Comparison of ENCODE assay signal across 13 mouse cellular contexts in the genomic region with DNA sequence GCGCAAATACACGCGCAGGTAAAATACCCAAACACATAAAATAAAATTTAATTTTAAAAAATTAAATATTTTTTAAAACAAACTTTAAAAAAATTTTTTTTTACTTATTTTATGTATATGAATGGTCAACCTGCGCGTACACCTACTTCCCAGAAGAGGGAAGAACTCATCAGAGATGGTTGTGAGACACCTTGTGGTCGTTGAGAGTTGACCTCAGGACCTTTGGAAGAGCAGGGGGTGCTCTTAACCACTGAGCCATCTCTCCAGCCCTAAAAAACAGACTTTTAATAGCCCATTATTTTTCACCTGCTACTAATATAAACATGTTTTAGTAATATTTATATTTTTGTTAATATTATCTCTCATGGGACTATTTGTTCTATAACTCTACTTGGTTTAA. TPM values are rescaled to one million over a fixed set of nuclear protein-coding genes. Genes with fewer than 3 reads are reported as not detected.
A peak's percentile ranks its signal among the peaks of the same experiment; 100 is the strongest.
DNase-seq lines count a peak whose midpoint lies in the region; ATAC-seq and TF ChIP-seq lines count a peak whose summit lies in the region.
"Had no signal": no experiment of that assay in that cellular context is flagged by ENCODE, and none has a peak within 500 bp of the region (broad histone marks: within the 10 kb centered on the region; RNA-seq: fewer than 3 reads in every experiment).

No protein-coding gene starts in this region.

- no peak for ATAC-seq in intestine, postnatal 0 days
- no peak for ATAC-seq in intestine, embryonic 15.5 days
- no peak for ATAC-seq in midbrain, embryonic 16.5 days

- whole genome bisulfite sequencing in intestine, postnatal 0 days: 55% methylated on average over 6 of the region's 6 CpGs
- WGBS in intestine, embryonic 15.5 days: 53% methylated on average over 6 of the region's 6 CpGs
- WGBS in embryonic facial prominence, embryonic 10.5 days: 17% methylated on average over 6 of the region's 6 CpGs
- 28% methylated on average over 6 of the region's 6 CpGs for WGBS in midbrain, embryonic 16.5 days

- H3K4me3 ChIP-seq in intestine, postnatal 0 days (ENCODE audit: low read depth, low read length): no peak overlapping the region
- no peak overlapping the region for H3K4me3 ChIP-seq in intestine, embryonic 15.5 days (replicated peaks)
- peak overlapping the region; percentile 43; the same call in 1 of the 2 replicates for H3K4me3 ChIP-seq in ES-Bruce4 (ENCODE audit: low read depth, low read length)
- peak overlapping the region; percentile 58 for H3K4me3 ChIP-seq in embryonic facial prominence, embryonic 10.5 days
- no peak overlapping the region for H3K4me3 ChIP-seq in midbrain, embryonic 16.5 days (ENCODE audit: low read depth, low read length)

- H3K9me3 ChIP-seq in intestine, postnatal 0 days (ENCODE audit: control insufficient read depth): no peaks in the 10 kb centered on the region
- no peaks in the 10 kb centered on the region for H3K9me3 ChIP-seq in intestine, embryonic 15.5 days
- H3K9me3 ChIP-seq in ES-Bruce4 (replicated peaks; ENCODE audit: control insufficient read depth, insufficient read depth, low read length, poor library complexity, severe bottlenecking): no peaks in the 10 kb centered on the region
- no peaks in the 10 kb centered on the region for H3K9me3 ChIP-seq in embryonic facial prominence, embryonic 10.5 days
- H3K9me3 ChIP-seq in midbrain, embryonic 16.5 days (replicated peaks; ENCODE audit: control insufficient read depth, low read length, poor library complexity, severe bottlenecking): no peaks in the 10 kb centered on the region
- H3K9me3 ChIP-seq: limb, embryonic 15.5 days had no signal

- H3K4me1 ChIP-seq in intestine, postnatal 0 days (replicated peaks; ENCODE audit: control insufficient read depth, insufficient read depth, low read length): no peaks in the 10 kb centered on the region
- peaks cover 10% of the 10 kb centered on the region for H3K4me1 ChIP-seq in intestine, embryonic 15.5 days (replicated peaks)
- no peaks in the 10 kb centered on the region for H3K4me1 ChIP-seq in ES-Bruce4 (ENCODE audit: control insufficient read depth, insufficient read depth, low read length)
- H3K4me1 ChIP-seq in embryonic facial prominence, embryonic 10.5 days: peaks cover 29% of the 10 kb centered on the region
- peaks cover 26% of the 10 kb centered on the region for H3K4me1 ChIP-seq in midbrain, embryonic 16.5 days (ENCODE audit: control insufficient read depth, insufficient read depth, low read length)

- peak; percentile 39 for TF ChIP-seq CTCF in intestine, postnatal 0 days (IDR thresholded peaks at IDR 0.05; ENCODE audit: low read depth)
- TF ChIP-seq CTCF in ES-Bruce4 (IDR thresholded peaks at IDR 0.05; ENCODE audit: low read depth, low read length): peak; percentile 2

- H3K27me3 ChIP-seq in intestine, postnatal 0 days (replicated peaks; ENCODE audit: control insufficient read depth, insufficient read depth, low read length): no peaks in the 10 kb centered on the region
- H3K27me3 ChIP-seq in intestine, embryonic 15.5 days (replicated peaks): no peaks in the 10 kb centered on the region
- H3K27me3 ChIP-seq in ES-Bruce4 (ENCODE audit: control insufficient read depth, insufficient read depth, low read length, poor library complexity, severe bottlenecking): no peaks in the 10 kb centered on the region
- H3K27me3 ChIP-seq in embryonic facial prominence, embryonic 10.5 days (replicated peaks; ENCODE audit: low read depth, poor library complexity, severe bottlenecking): peaks cover 46% of the 10 kb centered on the region
- H3K27me3 ChIP-seq in midbrain, embryonic 16.5 days (ENCODE audit: control insufficient read depth, insufficient read depth, low read depth, low read length): no peaks in the 10 kb centered on the region
- H3K27me3 ChIP-seq: limb, embryonic 15.5 days; Patski had no signal

- no peak for TF ChIP-seq POLR2A in ES-Bruce4 (IDR thresholded peaks at IDR 0.05; ENCODE audit: insufficient read depth, low read length)

- no peak for DNase-seq in embryonic facial prominence, embryonic 10.5 days (ENCODE audit: low spot score)
- DNase-seq in urinary bladder, adult 18-20 months (ENCODE audit: low spot score in 2 of 2): no peak
- DNase-seq in left cerebral cortex, adult 18-20 months (ENCODE audit: low spot score in 2 of 2): no peak
- DNase-seq: kidney, postnatal 10 days had no signal

- no peak overlapping the region for H3K9ac ChIP-seq in intestine, postnatal 0 days (ENCODE audit: low read depth, low read length)
- no peak overlapping the region for H3K9ac ChIP-seq in intestine, embryonic 15.5 days
- H3K9ac ChIP-seq in ES-Bruce4 (ENCODE audit: low read depth, poor library complexity, severe bottlenecking): peak overlapping the region; percentile 25
- H3K9ac ChIP-seq in midbrain, embryonic 16.5 days (ENCODE audit: low read depth, low read length): no peak overlapping the region

- H3K27ac ChIP-seq in intestine, postnatal 0 days (ENCODE audit: low read depth, low read length): no peak overlapping the region
- H3K27ac ChIP-seq in intestine, embryonic 15.5 days: no peak overlapping the region
- H3K27ac ChIP-seq in ES-Bruce4 (ENCODE audit: insufficient read depth, low read length): no peak overlapping the region
- H3K27ac ChIP-seq in embryonic facial prominence, embryonic 10.5 days (replicated peaks): no peak overlapping the region
- no peak overlapping the region for H3K27ac ChIP-seq in midbrain, embryonic 16.5 days (ENCODE audit: low read length)

- peaks cover 11% of the 10 kb centered on the region; the same call in 1 of the 2 replicates for H3K36me3 ChIP-seq in intestine, postnatal 0 days (ENCODE audit: control insufficient read depth, insufficient read depth)
- H3K36me3 ChIP-seq in intestine, embryonic 15.5 days: no peaks in the 10 kb centered on the region; the same call in 1 of the 2 replicates
- no peaks in the 10 kb centered on the region for H3K36me3 ChIP-seq in ES-Bruce4 (ENCODE audit: control insufficient read depth, insufficient read depth, low read length, poor library complexity, severe bottlenecking)
- peaks cover 10% of the 10 kb centered on the region for H3K36me3 ChIP-seq in embryonic facial prominence, embryonic 10.5 days (replicated peaks)
- no peaks in the 10 kb centered on the region for H3K36me3 ChIP-seq in midbrain, embryonic 16.5 days (ENCODE audit: control insufficient read depth, insufficient read depth, low read length)

- TF ChIP-seq EP300 in ES-Bruce4 (IDR thresholded peaks at IDR 0.05; ENCODE audit: insufficient read depth, low read depth, low read length): no peak

- no peak overlapping the region for H3K4me2 ChIP-seq in intestine, postnatal 0 days (replicated peaks; ENCODE audit: low read depth)
- no peak overlapping the region for H3K4me2 ChIP-seq in intestine, embryonic 15.5 days (replicated peaks)
- peak overlapping the region; percentile 43 for H3K4me2 ChIP-seq in midbrain, embryonic 16.5 days (ENCODE audit: low read length)

RNA-seq across cellular contexts. Expression of gene Sirt4, which starts 1.1 kb away (rescaled TPM):
- polyA plus RNA-seq in intestine, postnatal 0 days (2015; fragmentation: Nextera tagmentation; extraction: Ambion mirVana): 5.0 and 6.4 TPM in 2 replicates
- polyA plus RNA-seq in intestine, embryonic 15.5 days (2015; fragmentation: Nextera tagmentation; extraction: Ambion mirVana): 18.6 and 19.8 TPM in 2 replicates
- polyA plus RNA-seq in ES-Bruce4 (2011; ENCODE audit: insufficient read depth, insufficient read length, low read depth, missing spikeins): 22.2 and 28.3 TPM in 2 replicates
- polyA plus RNA-seq in embryonic facial prominence, embryonic 10.5 days (2016; fragmentation: Nextera tagmentation; extraction: Ambion mirVana): 14.5 and 16.0 TPM in 2 replicates
- polyA plus RNA-seq in midbrain, embryonic 16.5 days (2015; fragmentation: Nextera tagmentation; extraction: Ambion mirVana): 32.3 and 32.7 TPM in 2 replicates
- 10 to 100 TPM; 37.1 to 37.8 TPM for total RNA-seq in left cerebral cortex, adult 18-20 months (2021)

RNA-seq across cellular contexts. Expression of gene Pla2g1b, which starts 17.3 kb away (rescaled TPM):
- polyA plus RNA-seq in intestine, postnatal 0 days (2015; fragmentation: Nextera tagmentation; extraction: Ambion mirVana): 0.78 and 0.98 TPM in 2 replicates
- 2.1 and 2.9 TPM in 2 replicates for polyA plus RNA-seq in intestine, embryonic 15.5 days (2015; fragmentation: Nextera tagmentation; extraction: Ambion mirVana)
- 55.4 and 63.2 TPM in 2 replicates for polyA plus RNA-seq in ES-Bruce4 (2011; ENCODE audit: insufficient read depth, insufficient read length, low read depth, missing spikeins)
- not detected in 2 replicates for polyA plus RNA-seq in embryonic facial prominence, embryonic 10.5 days (2016; fragmentation: Nextera tagmentation; extraction: Ambion mirVana)
- not detected in 2 replicates for polyA plus RNA-seq in midbrain, embryonic 16.5 days (2015; fragmentation: Nextera tagmentation; extraction: Ambion mirVana)
- total RNA-seq in left cerebral cortex, adult 18-20 months (2021): not detected
- total RNA-seq: common myeloid progenitor, adult 5-6 weeks; monocyte, adult 5-6 weeks had no signal
- polyA plus RNA-seq: forebrain, embryonic 16.5 days; limb, embryonic 15.5 days; Patski had no signal

RNA-seq across cellular contexts. Expression of gene Pxn, which starts 23.1 kb away (rescaled TPM):
- polyA plus RNA-seq in intestine, postnatal 0 days (2015; fragmentation: Nextera tagmentation; extraction: Ambion mirVana): 65.1 and 71.1 TPM in 2 replicates
- 56.9 and 58.2 TPM in 2 replicates for polyA plus RNA-seq in intestine, embryonic 15.5 days (2015; fragmentation: Nextera tagmentation; extraction: Ambion mirVana)
- polyA plus RNA-seq in ES-Bruce4 (2011; ENCODE audit: insufficient read depth, insufficient read length, low read depth, missing spikeins): 35.1 and 38.1 TPM in 2 replicates
- polyA plus RNA-seq in embryonic facial prominence, embryonic 10.5 days (2016; fragmentation: Nextera tagmentation; extraction: Ambion mirVana): 50.3 and 50.6 TPM in 2 replicates
- 18.3 and 18.5 TPM in 2 replicates for polyA plus RNA-seq in midbrain, embryonic 16.5 days (2015; fragmentation: Nextera tagmentation; extraction: Ambion mirVana)
- 10 to 100 TPM; 22.2 to 25.7 TPM for total RNA-seq in left cerebral cortex, adult 18-20 months (2021)

RNA-seq across cellular contexts. Expression of gene Msi1, which starts 54.0 kb away (rescaled TPM):
- polyA plus RNA-seq in intestine, postnatal 0 days (2015; fragmentation: Nextera tagmentation; extraction: Ambion mirVana): 4.1 and 4.3 TPM in 2 replicates
- 8.7 and 10.4 TPM in 2 replicates for polyA plus RNA-seq in intestine, embryonic 15.5 days (2015; fragmentation: Nextera tagmentation; extraction: Ambion mirVana)
- 48.7 and 49.2 TPM in 2 replicates for polyA plus RNA-seq in ES-Bruce4 (2011; ENCODE audit: insufficient read depth, insufficient read length, low read depth, missing spikeins)
- 86.3 and 111 TPM in 2 replicates for polyA plus RNA-seq in embryonic facial prominence, embryonic 10.5 days (2016; fragmentation: Nextera tagmentation; extraction: Ambion mirVana)
- 47.9 and 53.7 TPM in 2 replicates for polyA plus RNA-seq in midbrain, embryonic 16.5 days (2015; fragmentation: Nextera tagmentation; extraction: Ambion mirVana)
- total RNA-seq in left cerebral cortex, adult 18-20 months (2021): 10 to 100 TPM; 48.8 to 49.1 TPM
- total RNA-seq: common myeloid progenitor, adult 5-6 weeks; monocyte, adult 5-6 weeks had no signal

Comparison
In these comparisons a context has a peak if more than half of its experiments do, and no peak if none do; other contexts are left out.
1. H3K4me3 ChIP-seq: peak in ES-Bruce4 (single experiment) and embryonic facial prominence, embryonic 10.5 days (single experiment); none in intestine, postnatal 0 days (single experiment), intestine, embryonic 15.5 days (single experiment) and midbrain, embryonic 16.5 days (single experiment).
2. RNA of gene Pla2g1b, which starts 17.3 kb away (polyA plus RNA-seq): 55.4 to 63.2 TPM in ES-Bruce4; 2.1 to 2.9 TPM in intestine, embryonic 15.5 days, 0.78 to 0.98 TPM in intestine, postnatal 0 days, not detected in embryonic facial prominence, embryonic 10.5 days and not detected in midbrain, embryonic 16.5 days; every median in the first group is over 10 times any median in the second.